Mouse (Mus musculus) gastrocnemius, adult 18-20 months (tissue): ENCODE results near the gene Mtrf1. TPM values are rescaled to one million over a fixed set of nuclear protein-coding genes. Genes with fewer than 3 reads are reported as not detected.
"Not testable (repeated sequence)": the region's sequence is repeated elsewhere in the genome, so short reads cannot be mapped to it uniquely, and the experiment has no call there.

Source experiments
- DNase-seq: peaks from one replicate; pipeline ENCODE4 v3.0.0; 2021; ENCODE audit warnings: low spot score
- long read RNA-seq, 2 experiments: library from polyadenylated mRNA; stranded (forward); transcript quantifications; one replicate each; pipeline ENCODE4 v2.0.0; 2021
- total RNA-seq, 2 experiments: library from RNA; stranded (reverse); gene quantifications; 2 replicates each; pipeline ENCODE4 v1.2.3; 2021

Gene Mtrf1
- total RNA-seq, result 10 to 100 TPM in 1 of 2 experiments, 1 to 10 TPM in 1; 9.8 to 11.0 TPM
- long read RNA-seq, experiment 1, transcript Mtrf1-201 (11 exons, 1,799 nt), result major isoform, 13 of 14 reads
- long read RNA-seq, experiment 1, partial matches to known transcripts, result 1 of 14 reads
- long read RNA-seq, experiment 1, other reads (novel, unspliced or antisense), result 0 of 14 reads
- long read RNA-seq, experiment 2, transcript Mtrf1-201 (11 exons, 1,799 nt), result major isoform, 10 of 13 reads
- long read RNA-seq, experiment 2, partial matches to known transcripts, result 2 of 13 reads
- long read RNA-seq, experiment 2, other reads (novel, unspliced or antisense), result 1 of 13 reads

DNA sequence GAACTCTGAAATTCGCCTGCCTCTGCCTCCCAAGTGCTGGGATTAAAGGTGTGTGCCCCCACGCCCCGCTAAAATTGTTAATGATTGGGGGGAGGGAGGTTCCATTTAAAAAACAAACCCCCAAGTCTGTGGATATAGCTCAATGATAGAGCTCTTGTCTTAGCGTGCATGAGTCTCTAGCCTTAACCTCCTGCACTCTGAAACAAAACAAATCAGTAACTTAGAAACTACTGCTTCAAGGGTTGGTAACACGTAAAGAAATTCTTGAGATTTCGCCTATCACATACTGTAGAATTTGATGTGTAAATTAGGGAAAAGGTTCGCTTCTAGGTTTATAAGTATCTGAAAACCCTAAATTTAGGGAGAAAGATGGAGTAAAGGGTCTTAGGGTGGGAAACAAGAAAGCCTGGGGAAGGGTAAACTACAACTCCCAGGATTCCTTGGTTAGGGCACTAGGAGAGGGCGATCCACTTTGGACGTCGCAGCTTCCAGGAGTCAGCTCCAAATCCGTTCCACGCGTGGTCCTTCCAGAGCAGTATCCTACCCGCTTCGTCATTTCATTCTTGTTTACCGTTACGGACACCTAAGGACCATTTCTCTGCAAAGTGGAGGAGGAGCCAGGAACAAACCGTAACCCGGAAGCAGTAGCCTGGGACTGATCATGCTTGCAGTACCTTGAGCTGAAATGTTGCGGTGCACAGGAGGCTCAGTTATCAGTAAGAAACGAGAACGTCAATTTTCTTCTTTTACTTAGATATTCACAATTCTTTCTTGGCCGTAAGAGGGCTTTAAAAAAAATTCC, at the start of gene Mtrf1:
TSS of gene Mtrf1 (plus strand) at position 452 of the 802 bp plus-strand sequence.
- DNase-seq, result peak; percentile 70

DNA sequence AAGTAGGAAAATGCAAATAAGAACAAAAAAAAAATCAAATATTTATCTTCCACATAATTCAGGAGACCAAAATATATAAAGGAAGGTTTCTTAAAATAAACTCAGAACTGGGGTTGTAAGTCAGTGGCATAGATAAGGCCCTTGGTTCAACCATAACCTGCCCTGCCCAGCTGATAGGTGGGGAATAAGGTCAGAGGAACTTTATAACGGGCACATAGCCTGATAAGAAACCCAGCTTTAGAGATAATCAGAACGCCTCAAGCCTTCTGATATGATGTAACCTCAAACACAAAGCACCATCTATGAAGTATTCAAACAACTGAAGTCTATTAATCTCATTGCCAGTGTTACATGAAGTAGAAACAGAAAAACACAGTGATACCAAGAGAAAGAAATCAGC, 39.5 kb upstream of the Mtrf1 start:
- DNase-seq, result no peak

DNA sequence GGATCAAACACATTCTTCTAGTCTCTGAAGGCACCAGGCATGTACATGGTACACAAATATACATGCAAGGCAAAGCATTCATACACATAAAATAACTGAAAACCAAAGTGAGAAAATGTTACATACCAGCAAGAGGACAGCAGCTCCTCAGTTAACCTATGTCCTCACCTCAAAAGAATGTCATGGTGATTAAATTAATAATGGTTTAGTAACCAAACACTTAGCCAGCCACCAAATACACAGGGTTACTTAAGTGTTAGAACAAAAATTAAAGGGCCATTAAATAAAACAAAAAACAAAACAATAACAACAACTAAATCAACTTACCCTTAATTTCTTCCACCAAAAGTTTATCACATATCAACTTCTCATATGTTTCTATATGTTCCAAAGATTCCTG, 20.5 kb upstream of the Mtrf1 start:
- DNase-seq, result no peak

DNA sequence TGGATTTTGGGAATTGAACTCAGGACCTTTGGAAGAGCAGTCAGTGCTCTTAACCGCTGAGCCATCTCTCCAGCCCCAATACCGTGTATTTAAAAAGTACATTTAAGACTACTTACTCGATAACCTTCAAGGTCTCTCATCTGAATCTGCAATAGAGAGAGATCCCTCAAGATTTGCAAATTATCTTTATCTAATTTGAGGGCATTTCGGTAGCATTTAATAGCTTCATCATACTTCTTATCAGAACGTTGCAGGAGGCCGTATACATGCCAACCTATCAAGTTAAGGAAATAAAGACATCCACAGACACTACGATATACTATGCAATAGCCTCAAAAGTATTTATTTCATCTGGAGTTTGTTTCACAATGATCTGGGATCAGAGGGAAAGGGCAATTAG, 14.5 kb upstream of the Mtrf1 start:
- DNase-seq, result no peak

DNA sequence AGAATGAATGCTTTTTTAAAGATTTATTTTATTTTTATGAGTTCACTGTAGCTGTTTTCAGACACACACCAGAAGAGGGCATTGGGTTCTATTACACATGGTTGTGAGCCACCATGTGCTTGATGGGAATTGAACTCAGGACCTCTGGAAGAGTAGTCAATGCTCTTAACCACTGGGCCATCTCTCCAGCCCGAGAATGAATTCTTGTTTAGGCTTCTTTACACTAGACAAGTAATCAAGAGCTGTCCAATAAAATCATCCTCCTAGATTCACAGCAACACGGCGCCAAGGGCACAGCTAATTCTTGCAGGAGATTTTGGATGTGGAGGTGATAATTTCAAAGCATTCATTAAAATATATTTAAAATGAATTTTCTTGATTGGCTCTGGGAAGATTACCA, 9.3 kb upstream of the Mtrf1 start:
- DNase-seq, result no peak

DNA sequence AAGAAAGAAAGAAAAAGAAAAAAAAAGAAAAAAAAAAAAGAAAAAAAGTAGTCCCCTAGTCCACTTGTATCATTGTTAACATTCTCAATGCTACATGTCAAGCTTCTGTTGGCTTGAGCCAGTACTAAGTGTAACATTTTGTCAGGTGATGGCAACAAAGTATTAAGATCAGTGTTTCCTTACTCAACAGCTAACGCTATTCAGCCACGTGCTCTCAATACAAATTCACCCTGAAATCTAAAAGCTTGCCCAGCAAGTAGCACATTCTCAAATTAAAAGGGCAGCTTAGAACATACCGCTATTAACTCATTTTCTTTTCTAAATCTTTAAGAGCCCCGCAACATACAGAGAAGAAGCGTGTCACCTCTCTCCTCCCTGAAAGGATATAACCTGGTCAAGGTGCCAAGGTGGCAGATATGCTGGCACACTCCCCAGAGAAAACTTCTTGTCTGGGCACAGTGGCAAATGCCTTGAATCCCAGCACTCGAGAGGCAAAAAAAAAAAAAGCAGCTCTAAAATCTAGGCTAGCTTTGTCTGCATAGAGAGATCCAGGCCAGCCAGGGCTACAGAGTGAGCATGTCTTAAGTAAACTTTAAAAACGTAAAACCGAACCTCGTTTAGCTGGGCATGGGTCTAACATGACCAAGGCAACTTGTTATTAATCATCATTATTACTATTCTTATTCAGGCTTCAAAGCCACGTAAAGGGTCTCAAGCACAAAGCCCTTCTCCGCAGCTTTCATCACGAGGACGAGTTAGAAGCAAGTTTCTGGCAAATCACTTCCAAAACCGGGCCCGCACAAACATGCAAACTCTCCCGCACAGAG, 7.9 kb upstream of the Mtrf1 start:
- peak; percentile 67 for DNase-seq

DNA sequence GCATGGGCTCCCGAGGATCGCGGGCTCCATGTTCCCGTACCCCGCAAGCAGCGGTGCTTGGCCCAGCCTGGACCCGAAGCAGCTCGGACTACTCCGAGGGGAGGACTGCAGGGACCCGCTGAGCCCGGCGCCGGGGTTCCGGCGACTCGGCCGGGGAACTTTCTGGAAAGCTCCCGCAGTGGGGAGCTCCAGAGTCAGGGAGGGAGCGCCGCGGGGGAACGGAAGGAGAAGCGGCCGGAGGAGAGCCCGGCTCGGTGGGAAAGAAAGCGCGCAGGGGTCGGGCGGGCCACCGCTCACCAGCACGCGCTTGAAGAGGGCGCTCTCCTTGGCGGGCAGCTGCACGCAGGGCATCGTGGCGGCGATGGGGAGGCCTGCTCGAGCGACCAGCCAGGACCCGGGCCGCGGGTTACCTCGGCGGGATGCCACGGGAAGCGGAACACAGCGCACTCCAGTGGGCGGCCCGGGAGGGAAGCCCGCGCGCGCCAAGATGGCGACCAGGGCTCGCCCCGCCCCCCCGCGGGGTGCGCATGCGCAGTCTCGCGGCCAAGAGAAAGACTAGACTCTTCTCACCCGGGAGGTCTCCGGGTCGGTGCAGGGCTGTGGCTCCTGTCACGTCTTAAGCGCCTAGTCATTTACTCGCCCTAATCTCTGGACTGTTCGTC, 7.2 kb upstream of the Mtrf1 start, which contains the start of gene Naa16:
TSS of gene Naa16 (minus strand) at position 514 of the 662 bp plus-strand sequence.
- DNase-seq, result peak; percentile 95

DNA sequence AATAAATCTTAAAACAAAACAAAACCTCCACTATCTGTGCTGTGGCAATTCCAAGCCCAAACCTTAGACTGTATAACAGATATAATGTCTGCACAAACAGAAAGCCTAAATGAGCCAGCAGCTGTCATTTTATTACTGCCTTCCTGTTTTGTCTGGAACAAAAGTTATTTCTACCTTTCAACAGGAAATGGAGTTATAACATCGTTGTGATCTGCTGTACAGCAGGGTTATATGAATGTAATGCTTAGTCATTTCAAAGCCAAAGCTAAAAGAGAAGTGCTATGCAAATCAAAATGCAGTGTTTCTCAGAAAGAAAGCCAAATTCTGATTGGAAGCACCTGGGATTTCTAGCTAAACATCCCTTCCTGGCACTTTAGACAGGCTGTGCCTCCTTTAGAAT, 4.3 kb upstream of the Mtrf1 start:
- no peak for DNase-seq

DNA sequence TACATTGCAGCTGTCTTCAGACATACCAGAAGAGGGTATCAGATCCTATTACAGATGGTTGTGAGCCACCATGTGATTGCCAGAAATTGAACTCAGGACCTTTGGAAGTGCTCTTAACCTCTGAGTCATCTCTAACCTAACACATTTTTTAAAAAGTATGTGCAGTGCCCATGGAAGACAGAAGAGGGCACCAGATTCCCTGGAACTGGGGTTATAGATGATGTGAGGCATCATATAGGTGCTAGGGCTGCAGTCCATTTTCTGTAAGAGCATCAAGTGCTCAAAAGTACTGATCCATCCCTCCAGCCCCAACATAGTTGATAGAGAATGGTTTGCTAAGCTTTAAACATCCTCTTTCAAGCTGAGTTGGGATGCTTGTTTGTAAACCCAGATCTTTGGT, 3.0 kb upstream of the Mtrf1 start:
- peak; percentile 18 for DNase-seq

DNA sequence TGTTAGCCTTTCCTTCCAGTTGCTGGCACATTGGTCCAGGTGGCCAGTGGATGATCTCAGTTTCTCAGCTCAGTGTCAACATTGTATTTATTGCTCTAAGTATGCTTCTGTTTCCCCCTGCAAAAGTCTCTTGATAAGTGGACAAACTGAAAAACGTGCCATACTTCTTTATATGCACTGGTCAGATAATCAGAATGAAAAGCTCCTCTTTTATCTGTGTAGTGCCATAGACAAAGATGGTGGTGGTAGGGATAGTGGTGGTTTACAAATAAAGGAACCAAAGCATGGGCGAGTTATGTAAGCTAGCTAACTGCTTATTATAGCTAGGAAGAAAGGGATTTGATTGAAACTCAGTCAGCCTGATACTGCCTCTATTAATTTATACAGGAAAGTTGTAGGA, 10.1 kb downstream of the Mtrf1 start:
- DNase-seq, result no peak

DNA sequence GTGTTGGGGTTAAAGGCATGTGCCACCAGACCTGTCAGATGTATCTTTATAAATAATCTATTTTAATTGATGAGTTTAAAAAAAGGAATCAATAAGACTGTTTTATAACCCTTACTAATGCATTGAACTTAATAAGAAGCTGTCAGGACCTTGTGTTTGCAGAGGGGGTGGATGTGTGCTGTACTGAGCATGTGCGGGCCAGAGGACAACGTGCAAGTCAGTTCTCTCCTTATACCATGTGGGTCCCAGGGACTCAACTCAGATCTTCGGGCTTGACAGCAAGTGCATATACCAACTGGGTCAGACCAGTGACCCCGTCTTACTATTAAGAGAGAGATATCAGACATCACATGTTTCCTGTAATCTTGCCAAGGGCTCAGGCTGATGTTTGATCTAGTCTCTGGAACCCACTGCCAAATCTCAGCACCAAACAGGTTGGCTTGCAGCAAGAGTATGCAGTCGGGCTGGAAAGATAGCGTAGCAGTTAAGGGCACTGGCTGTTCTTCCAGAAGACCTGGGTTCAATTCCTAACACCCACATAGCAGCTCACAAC, 11.8 kb downstream of the Mtrf1 start:
- no peak for DNase-seq

DNA sequence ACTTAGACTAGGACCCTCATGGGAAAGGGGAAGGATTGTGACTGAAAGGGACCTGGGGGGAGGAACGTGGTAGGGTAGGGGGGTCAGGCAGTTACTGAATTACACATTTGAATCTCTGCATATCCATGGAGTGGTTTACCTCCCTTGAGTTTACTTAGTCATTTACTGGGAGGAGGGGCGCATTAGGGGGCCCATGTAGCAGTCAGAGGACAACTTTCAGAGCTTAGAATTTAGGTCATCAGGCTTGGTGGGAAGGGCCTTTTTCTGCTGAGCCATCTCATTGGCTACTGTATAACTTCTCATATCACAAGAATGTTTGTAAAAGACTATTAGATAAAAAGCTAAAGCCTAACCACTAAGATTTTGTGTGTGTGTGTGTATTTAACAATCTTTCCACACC, 13.1 kb downstream of the Mtrf1 start:
- DNase-seq, result no peak

DNA sequence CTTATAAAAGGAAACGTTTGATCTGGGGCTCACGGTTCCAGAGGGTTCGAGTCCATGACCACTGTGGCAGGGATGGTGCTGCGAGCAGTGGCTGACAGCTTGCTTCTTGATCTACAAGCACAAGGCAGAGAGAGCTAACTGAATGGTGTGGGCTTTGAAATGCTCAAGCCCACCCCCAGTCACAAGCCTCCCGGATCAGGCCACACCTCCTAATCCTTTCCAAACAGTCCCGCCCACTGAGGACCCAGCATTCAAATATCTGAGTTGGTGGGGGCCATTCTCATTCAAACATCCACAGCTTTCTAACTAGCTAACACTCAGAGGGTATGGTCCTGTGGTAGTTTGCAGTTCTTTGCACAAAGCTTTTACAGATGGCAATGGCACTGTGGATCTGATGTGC, 15.5 kb downstream of the Mtrf1 start:
- no peak for DNase-seq

DNA sequence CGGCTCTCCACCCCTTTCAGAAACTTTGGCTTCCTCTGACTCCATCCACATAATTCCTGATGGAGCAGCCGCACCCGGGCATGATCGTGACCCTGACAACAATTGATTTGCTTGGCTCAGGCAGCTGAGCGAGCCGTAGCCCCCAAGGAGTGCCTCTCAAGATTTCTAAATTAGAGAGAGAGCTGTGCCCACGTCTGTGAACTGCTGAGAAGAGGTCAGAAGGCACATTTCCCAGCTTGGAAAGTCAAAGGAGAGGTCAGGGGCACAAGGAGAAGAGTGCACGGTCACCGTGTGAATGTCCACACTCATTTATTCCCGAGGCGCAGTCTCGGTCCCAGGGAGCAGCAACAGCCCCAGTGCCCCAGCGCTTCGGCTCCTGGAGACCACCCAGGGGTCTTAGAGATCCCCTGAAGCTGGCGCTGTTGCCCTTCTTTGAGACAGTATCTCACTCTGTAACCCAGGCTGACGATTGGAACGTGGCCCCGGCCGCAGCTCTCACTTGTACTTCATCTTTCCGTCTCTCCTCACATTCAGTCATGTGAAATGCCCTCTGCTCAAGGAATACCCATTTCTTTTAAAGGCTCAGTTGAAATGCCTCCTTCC, 22.6 kb downstream of the Mtrf1 start:
- DNase-seq, result no peak

DNA sequence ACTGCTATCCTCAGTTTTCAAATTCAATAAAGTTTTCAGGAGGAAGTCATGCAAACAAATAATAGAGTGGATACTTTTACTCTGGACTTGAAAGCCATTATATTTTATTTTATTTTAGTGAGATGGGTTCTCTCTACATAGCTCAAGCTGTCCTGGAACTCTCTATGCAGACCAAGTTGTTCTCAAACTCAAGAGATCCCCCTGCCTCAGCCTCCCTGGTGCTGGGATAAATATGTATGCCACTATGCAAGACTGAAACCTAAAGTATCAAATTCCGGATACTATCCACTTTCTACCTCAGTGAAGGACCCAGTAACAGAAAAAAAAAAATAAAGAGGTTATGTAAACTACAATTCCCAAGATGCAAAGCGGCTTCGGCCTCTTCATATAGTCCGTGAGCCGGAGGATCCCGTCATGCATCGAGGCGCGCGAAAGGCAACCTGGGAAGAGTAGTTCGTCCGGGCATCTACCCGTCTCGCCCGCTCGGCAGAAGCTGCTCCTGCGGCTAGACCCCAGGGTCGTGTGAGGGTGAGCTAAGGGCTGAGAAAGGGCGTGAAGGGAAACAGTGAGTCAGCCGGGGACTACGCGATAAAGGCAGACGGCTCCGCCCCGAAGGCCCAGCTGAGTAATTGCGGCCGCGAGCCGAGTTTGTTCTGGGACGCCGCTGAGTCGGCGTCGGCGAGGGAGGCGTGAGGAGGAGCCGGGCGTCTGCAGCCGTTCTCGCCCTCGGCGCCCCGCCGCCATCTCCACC, 28.6 kb downstream of the Mtrf1 start, which contains the start of gene Kbtbd7:
TSS of gene Kbtbd7 (plus strand) at position 533 of the 751 bp plus-strand sequence.
- DNase-seq, result peak; percentile 94

DNA sequence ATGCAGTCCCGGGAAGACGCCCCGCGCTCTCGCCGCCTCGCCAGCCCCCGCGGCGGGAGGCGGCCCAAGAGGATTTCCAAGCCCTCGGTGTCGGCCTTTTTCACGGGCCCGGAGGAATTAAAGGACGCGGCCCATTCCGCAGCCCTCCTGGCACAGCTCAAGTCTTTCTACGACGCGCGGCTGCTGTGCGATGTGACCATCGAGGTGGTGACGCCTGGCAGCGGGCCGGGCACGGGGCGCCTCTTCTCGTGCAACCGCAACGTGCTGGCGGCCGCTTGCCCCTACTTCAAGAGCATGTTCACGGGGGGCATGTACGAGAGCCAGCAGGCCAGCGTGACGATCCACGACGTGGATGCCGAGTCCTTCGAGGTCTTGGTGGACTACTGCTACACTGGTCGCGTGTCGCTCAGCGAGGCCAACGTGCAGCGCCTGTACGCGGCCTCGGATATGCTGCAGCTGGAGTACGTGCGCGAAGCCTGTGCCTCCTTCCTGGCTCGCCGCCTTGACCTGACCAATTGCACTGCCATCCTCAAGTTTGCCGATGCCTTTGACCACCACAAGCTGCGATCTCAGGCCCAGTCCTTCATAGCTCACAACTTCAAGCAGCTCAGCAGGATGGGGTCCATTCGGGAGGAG, 29.3 kb downstream of the Mtrf1 start:
- DNase-seq, result not testable (repeated sequence)

DNA sequence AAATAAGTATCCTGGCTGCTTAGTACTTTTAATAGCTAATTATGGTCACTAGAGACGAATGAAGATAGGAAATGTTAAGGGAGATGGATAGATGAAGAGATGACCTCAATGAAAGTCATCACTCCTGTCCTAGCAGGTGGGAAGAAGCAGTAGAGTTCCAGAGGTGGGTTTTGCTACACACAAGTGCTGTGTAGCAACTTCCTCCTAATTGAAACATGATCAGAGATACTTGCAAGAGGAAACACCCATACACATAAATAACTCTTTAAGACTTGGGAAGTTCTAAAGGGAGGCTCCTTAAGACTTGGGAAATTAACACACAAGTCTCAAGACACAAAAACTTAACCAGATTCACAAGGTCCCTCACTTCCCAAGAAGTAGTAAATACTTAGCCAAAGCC, 36.5 kb downstream of the Mtrf1 start:
- DNase-seq, result no peak

DNA sequence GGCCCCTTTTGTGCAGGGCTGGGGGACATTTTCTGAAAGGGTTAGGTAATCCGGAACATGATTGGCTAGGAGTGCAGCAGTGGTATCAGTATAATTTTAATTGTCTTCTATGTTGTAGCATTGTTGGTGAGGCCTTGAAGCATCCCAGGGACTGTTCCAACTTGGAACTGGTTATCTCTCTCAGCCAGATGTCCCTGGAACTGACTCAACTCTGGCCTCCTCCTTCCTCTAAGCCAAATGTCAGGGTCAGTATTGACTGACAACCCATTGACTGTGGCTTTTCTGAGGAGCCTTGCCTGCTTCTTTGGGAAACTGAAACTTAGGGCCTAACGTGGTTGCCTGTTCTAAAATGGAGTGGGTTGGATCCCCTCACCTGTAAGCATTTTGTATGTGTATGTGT, 43.1 kb downstream of the Mtrf1 start:
- no peak for DNase-seq

DNA sequence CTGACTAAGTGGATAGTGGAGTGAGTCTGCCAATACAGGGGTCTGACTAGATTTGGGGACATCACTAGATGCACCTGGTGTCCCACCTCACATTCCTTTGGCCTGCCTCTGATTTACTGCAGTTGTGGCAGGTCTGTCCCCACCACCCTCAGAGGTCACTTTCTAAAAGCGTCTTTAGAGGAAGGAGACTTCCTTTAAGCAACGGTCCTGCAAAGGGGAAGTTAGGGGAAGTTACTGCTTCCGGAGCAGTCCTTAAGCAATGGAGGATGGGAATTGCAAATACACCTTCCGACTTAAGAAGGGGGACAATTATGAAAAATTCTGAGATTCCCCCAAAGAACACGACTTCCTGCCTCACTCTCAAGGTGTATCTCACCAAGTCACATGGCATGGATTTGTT, 43.9 kb downstream of the Mtrf1 start:
- DNase-seq, result no peak
